Mouse (Mus musculus) bone marrow macrophage, adult 2 months (primary cell): ENCODE results near the gene Scp2. TPM values are rescaled to one million over a fixed set of nuclear protein-coding genes. Genes with fewer than 3 reads are reported as not detected.

Experiments used
- H3K27ac ChIP-seq: 2 replicates; pipeline ENCODE4 v1.5.1; 2012; ENCODE audit warnings: low read depth, low read length; ENCODE audit not compliant: insufficient read depth
- H3K4me1 ChIP-seq: 2 replicates; pipeline ENCODE4 v1.6.1; 2012; ENCODE audit warnings: low read length; ENCODE audit not compliant: control insufficient read depth, insufficient read depth
- H3K4me3 ChIP-seq: 2 replicates; pipeline ENCODE4 v1.5.1; 2012; ENCODE audit warnings: mild to moderate bottlenecking, low read length, moderate library complexity; ENCODE audit not compliant: insufficient read depth
- CTCF ChIP-seq: IDR thresholded peaks from 2 replicates; pipeline ENCODE4 v1.5.1; 2012; ENCODE audit warnings: low read depth, mild to moderate bottlenecking, low read length, moderate library complexity
- POLR2A ChIP-seq: IDR thresholded peaks from 2 replicates; pipeline ENCODE4 v1.6.1; 2012; ENCODE audit warnings: mild to moderate bottlenecking, low read depth, low read length, borderline replicate concordance
- polyA plus RNA-seq: library from polyadenylated mRNA; stranded (reverse); fragments of >200 nt; gene quantifications from 2 replicates; pipeline ENCODE4 v1.2.4, GENCODE M21; 2012; ENCODE audit not compliant: missing spikeins, insufficient read depth, insufficient read length

Scp2 gene
- polyA plus RNA-seq, 1 experiment: 181 TPM

GRCm38 (mm10) chr4:108051687-108052274 is 93.0 kb downstream of the Scp2 start:
- H3K4me3 ChIP-seq: no peak overlapping the region
- TF ChIP-seq CTCF (no peak), POLR2A (no peak)
- H3K27ac ChIP-seq: no peak overlapping the region
- H3K4me1 ChIP-seq: 0 out of 2 replicates have a peak, but pooled peaks cover 3% of the 10 kb centered on the region

- H3K27ac ChIP-seq: no peak overlapping the region
- TF ChIP-seq CTCF: no peak
- TF ChIP-seq POLR2A: no peak
- H3K4me1 ChIP-seq: 0 out of 2 replicates have a peak, but pooled peaks cover 2% of the 10 kb centered on the region
- no peak overlapping the region for H3K4me3 ChIP-seq
Observed at GRCm38 (mm10) chr4:108046136-108046535, 98.7 kb downstream of the Scp2 start.

- Histone ChIP-seq H3K4me1 (0 out of 2 replicates have a peak, but pooled peaks cover 2% of the 10 kb centered on the region), H3K4me3 (no peak overlapping the region), H3K27ac (no peak overlapping the region)
- no peak for TF ChIP-seq POLR2A
- TF ChIP-seq CTCF: no peak
Observed at GRCm38 (mm10) chr4:108045136-108046107, 99.4 kb downstream of the Scp2 start.

- Histone ChIP-seq H3K27ac (no peak overlapping the region), H3K4me1 (no peaks in the 10 kb centered on the region), H3K4me3 (no peak overlapping the region)
- TF ChIP-seq CTCF (no peak), POLR2A (no peak)
Observed at GRCm38 (mm10) chr4:108037027-108037426, 107.8 kb downstream of the Scp2 start.

GRCm38 (mm10) chr4:108033041-108033764 is 111.6 kb downstream of the Scp2 start:
- Histone ChIP-seq H3K4me1 (no peaks in the 10 kb centered on the region), H3K27ac (no peak overlapping the region), H3K4me3 (no peak overlapping the region)
- no peak for TF ChIP-seq CTCF
- no peak for TF ChIP-seq POLR2A

- Histone ChIP-seq H3K27ac (no peak overlapping the region), H3K4me1 (no peaks in the 10 kb centered on the region), H3K4me3 (no peak overlapping the region)
- TF ChIP-seq POLR2A: no peak
- no peak for TF ChIP-seq CTCF
Observed at GRCm38 (mm10) chr4:108032352-108032849, 112.4 kb downstream of the Scp2 start.

GRCm38 (mm10) chr4:108031502-108032351 is 113.1 kb downstream of the Scp2 start:
- Histone ChIP-seq H3K27ac (no peak overlapping the region), H3K4me1 (no peaks in the 10 kb centered on the region), H3K4me3 (peak overlapping the region; percentile 50)
- TF ChIP-seq POLR2A (no peak), CTCF (no peak)

GRCm38 (mm10) chr4:108030888-108031501 is 113.8 kb downstream of the Scp2 start:
- H3K4me3 ChIP-seq: peak overlapping the region; percentile 50
- H3K4me1 ChIP-seq: no peaks in the 10 kb centered on the region
- H3K27ac ChIP-seq: no peak overlapping the region
- TF ChIP-seq POLR2A (no peak), CTCF (no peak)

- no peak for TF ChIP-seq POLR2A
- TF ChIP-seq CTCF: no peak
- no peak overlapping the region for H3K4me3 ChIP-seq
- H3K4me1 ChIP-seq: no peaks in the 10 kb centered on the region
- H3K27ac ChIP-seq: no peak overlapping the region
Observed at GRCm38 (mm10) chr4:108026193-108026592, 118.6 kb downstream of the Scp2 start.
